Mouse (Mus musculus) heart, postnatal 4 days (tissue): Measurements from ENCODE around the gene Taf9. TPM values are rescaled to one million over a fixed set of nuclear protein-coding genes. Genes with fewer than 3 reads are reported as not detected.

ENCODE experiments used
- DNase-seq: peaks from one replicate; pipeline ENCODE4 v3.0.0; 2021
- total RNA-seq, 2 experiments: library from RNA; stranded (reverse); gene quantifications; 2 replicates each; pipeline ENCODE4 v1.2.3; 2021

The Taf9 gene
- total RNA-seq, 2 experiments from 2014 or later = 19.8 to 20.3 TPM

- DNase-seq = no peak
Observed at GRCm38 (mm10) chr13:100670181-100670741, 18.9 kb downstream of the Taf9 start.

GRCm38 (mm10) chr13:100675936-100676635 is 24.7 kb downstream of the Taf9 start:
- no peak for DNase-seq

- no peak for DNase-seq
Observed at GRCm38 (mm10) chr13:100681615-100682014, 30.2 kb downstream of the Taf9 start.

GRCm38 (mm10) chr13:100682837-100683236 is 31.5 kb downstream of the Taf9 start:
- no peak for DNase-seq

- no peak for DNase-seq
Observed at GRCm38 (mm10) chr13:100684355-100684754, 33.0 kb downstream of the Taf9 start.

GRCm38 (mm10) chr13:100687513-100687912 is 36.1 kb downstream of the Taf9 start:
- DNase-seq = no peak

- DNase-seq = no peak
Observed at GRCm38 (mm10) chr13:100697541-100697940, 46.2 kb downstream of the Taf9 start.

- no peak for DNase-seq
Observed at GRCm38 (mm10) chr13:100698866-100699265, 47.5 kb downstream of the Taf9 start.

- peak; percentile 8 for DNase-seq
Observed at GRCm38 (mm10) chr13:100703468-100703867, 52.1 kb downstream of the Taf9 start.

Other genes starting within 250 kb of the Taf9 start
- gene Naip1, start 198.7 kb upstream of the Taf9 start, total RNA-seq = not detected
- gene Gtf2h2, start 159.0 kb upstream of the Taf9 start, total RNA-seq = 10 to 100 TPM; 28.5 to 32.7 TPM
- gene Ocln, start 98.9 kb upstream of the Taf9 start, total RNA-seq = 1 to 10 TPM; 1.6 TPM
- 1 to 10 TPM; 1.7 to 2.0 TPM for gene Marveld2, start 34.6 kb upstream of the Taf9 start, total RNA-seq
- 100 to 1,000 TPM; 102 to 106 TPM for gene Ak6, start 600 bp upstream of the Taf9 start, total RNA-seq
- 10 to 100 TPM; 21.8 to 22.5 TPM for gene Rad17, start 528 bp upstream of the Taf9 start, total RNA-seq
- 1 to 10 TPM; 1.2 to 1.6 TPM for gene Ccdc125, start 18.1 kb downstream of the Taf9 start, total RNA-seq
- gene Cdk7, start 79.4 kb downstream of the Taf9 start, total RNA-seq = 10 to 100 TPM; 38.0 to 39.1 TPM
- 100 to 1,000 TPM; 140 to 151 TPM for gene Mrps36, start 93.1 kb downstream of the Taf9 start, total RNA-seq
- gene Cenph, start 124.3 kb downstream of the Taf9 start, total RNA-seq = 1 to 10 TPM; 8.7 to 9.3 TPM
- 10 to 100 TPM; 77.4 to 91.6 TPM for gene Ccnb1, start 135.0 kb downstream of the Taf9 start, total RNA-seq
- 10 to 100 TPM; 32.6 to 33.5 TPM for gene Slc30a5, start 181.8 kb downstream of the Taf9 start, total RNA-seq